Mouse (Mus musculus) brain, embryonic 14.5 days (tissue): ENCODE results near the gene Cox8b. TPM values are rescaled to one million over a fixed set of nuclear protein-coding genes. Genes with fewer than 3 reads are reported as not detected.
A peak's percentile ranks its signal among the peaks of the same experiment; 100 is the strongest.

Experiments used
- DNase-seq: peaks from one replicate; pipeline ENCODE4 v3.0.0-alpha.2; 2011; ENCODE audit warnings: low read depth
- CTCF ChIP-seq: fragments of 200-500 bp; IDR thresholded peaks from 2 replicates; pipeline ENCODE4 v1.5.1; 2012; ENCODE audit warnings: inconsistent platforms, mild to moderate bottlenecking, moderate library complexity, borderline replicate concordance; ENCODE audit not compliant: insufficient read depth, insufficient read length; ENCODE audit errors: extremely low read depth
- POLR2A ChIP-seq: fragments of 200-500 bp; IDR thresholded peaks from 2 replicates; pipeline ENCODE4 v1.6.1; 2012; ENCODE audit warnings: mild to moderate bottlenecking, inconsistent platforms, borderline replicate concordance; ENCODE audit not compliant: poor library complexity, insufficient read depth, insufficient read length, severe bottlenecking; ENCODE audit errors: extremely low read depth
- polyA plus RNA-seq: library from polyadenylated mRNA; depleted of rRNA; stranded (reverse); fragments of >200 nt; gene quantifications from 2 replicates; pipeline ENCODE4 v1.2.3, GENCODE M21; 2012

Cox8b gene
- polyA plus RNA-seq, 1 experiment: not detected

DNA sequence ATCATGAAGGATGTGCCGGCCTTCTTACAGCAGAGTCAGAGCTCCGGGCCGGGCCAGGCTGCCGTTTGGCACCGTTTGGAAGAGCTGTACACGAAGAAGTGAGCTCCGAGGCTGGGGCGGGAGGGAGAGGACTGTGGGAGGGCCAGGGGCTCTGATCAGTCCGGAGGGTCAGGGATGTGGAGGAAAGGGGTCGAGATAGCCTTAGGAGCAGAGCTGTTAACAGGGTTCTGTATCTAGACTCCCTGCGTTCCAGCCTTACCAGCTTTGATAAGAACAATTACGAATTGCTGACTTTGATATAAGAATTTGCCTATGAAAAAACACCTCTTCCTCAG is 17.8 kb downstream of the Cox8b start:
- TF ChIP-seq POLR2A: no peak
- TF ChIP-seq CTCF: no peak
- DNase-seq: no peak

DNA sequence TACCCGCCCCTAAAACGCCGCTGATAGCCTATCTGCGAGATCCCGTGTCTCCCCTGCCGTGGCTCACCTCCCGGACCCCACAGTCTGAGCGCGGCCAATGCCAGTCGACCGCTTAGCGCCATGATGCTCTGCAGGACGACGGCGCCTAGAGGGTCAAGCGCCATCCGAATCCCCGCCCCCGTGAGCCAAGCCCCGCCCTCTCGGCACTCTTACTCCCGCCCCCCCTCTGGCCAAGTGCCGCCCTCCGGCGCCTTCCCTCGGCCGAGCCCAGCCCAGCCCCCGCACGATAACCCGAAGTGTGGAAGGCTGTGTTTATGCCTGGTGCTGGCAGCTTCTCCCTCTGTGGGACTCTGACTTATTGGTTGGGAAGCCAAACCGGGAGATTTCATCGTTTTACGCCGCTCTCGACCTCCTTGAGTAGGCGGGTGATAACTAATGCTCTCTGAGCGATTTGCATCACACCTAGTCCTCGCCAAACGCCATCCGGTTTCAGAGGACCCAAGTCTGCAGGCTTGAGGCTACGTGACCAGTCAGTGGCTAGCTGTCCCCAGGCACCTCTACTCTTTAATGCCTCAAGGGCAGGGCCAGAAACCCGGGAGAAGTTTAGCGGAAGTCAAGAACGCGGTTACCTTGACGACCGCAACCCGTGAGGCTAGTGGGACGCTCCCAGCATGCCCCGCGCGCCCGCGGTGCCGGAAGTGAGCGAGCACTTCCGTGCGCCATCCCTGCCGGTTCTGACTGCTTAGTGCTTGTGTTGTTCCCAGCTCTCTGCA is 18.4 kb downstream of the Cox8b start, which contains the start of the genes Psmd13 and Sirt3:
Psmd13 (plus strand) TSS at position 273 of the 773 bp plus-strand sequence.
Sirt3 (minus strand) TSS at position 614 of the 773 bp plus-strand sequence.
- peak; percentile 98 for DNase-seq
- TF ChIP-seq CTCF (no peak), POLR2A (0 out of 2 replicates have a peak, but pooled peaks have one; percentile 9)

- TF ChIP-seq POLR2A (no peak), CTCF (no peak)
Observed at GRCm38 (mm10) chr7:140880865-140881515, 19.3 kb downstream of the Cox8b start.

DNA sequence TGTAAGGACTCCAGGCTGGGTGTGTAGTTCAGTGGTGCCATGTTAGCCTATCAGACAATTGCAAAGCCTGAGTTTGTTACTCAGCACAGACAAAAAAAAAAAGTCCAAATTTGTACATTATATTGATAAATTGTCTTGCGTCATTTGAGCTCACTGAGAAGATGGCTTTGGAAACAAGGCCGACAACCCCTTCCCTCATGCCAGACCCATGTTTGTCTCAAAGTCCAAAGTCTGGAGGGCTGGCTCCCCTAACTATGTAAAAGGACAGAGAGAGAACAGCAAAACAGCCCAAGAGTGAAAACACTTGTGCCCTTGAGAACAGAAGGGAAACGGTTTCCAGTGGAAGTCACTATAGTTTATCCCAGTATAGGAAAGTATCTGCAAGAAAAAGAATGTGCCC is 19.8 kb downstream of the Cox8b start:
- TF ChIP-seq CTCF: no peak
- no peak for TF ChIP-seq POLR2A
- DNase-seq: no peak

More at GRCm38 (mm10) chr7:140880865-140881515, 19.3 kb downstream of the Cox8b start:
- DNase-seq: no peak

DNA sequence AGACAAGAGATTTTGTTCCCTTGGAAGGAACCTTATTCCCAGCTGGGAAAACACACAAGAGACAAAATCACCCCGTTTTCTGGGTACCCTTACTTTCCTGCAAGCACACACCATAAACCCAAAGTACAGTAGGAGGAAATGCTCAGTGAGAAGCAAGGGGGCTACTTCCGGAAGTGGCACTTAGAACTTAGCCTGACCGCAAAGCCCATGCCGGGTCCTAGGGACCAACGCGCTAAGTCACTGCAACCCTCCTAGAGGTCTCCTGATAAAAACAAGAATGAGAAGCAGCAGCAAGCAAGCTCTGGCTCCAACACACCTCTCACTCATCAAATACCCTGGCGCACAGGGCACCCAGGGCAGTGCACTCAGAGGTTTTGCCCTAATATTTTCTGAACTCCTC is 20.9 kb downstream of the Cox8b start:
- TF ChIP-seq POLR2A: no peak
- TF ChIP-seq CTCF: no peak
- no peak for DNase-seq

DNA sequence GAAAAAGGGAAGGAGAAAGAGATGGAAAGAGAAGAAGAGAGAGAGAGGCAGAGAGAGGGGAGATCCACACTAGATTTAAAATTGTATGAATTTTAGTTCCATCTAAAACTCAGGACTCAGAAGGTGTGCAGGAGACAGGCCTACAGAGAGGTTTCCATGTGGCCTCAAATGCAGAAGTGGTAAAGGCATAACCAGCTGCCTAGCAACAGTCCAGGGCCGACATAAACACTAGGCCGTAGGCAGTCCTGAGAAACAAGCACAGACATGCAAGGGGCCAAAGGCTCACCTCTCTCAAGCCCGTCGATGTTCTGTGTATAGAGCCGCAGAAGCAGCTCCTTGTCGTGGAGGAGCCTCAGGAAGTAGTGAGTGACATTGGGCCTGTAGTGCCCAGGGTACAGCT is 22.9 kb downstream of the Cox8b start:
- no peak for TF ChIP-seq CTCF
- TF ChIP-seq POLR2A: no peak
- DNase-seq: no peak

GRCm38 (mm10) chr7:140874224-140874623 is 26.0 kb downstream of the Cox8b start:
- no peak for DNase-seq
- TF ChIP-seq CTCF: no peak
- TF ChIP-seq POLR2A: no peak

GRCm38 (mm10) chr7:140864761-140865160 is 35.5 kb downstream of the Cox8b start:
- DNase-seq: no peak
- TF ChIP-seq POLR2A (no peak), CTCF (no peak)

- no peak for DNase-seq
- no peak for TF ChIP-seq POLR2A
- no peak for TF ChIP-seq CTCF
Observed at GRCm38 (mm10) chr7:140860728-140861127, 39.5 kb downstream of the Cox8b start.

GRCm38 (mm10) chr7:140859997-140860396 is 40.2 kb downstream of the Cox8b start:
- TF ChIP-seq CTCF (no peak), POLR2A (no peak)
- no peak for DNase-seq

GRCm38 (mm10) chr7:140858746-140859145 is 41.5 kb downstream of the Cox8b start:
- TF ChIP-seq CTCF (no peak), POLR2A (no peak)
- no peak for DNase-seq
